Mouse (Mus musculus): ENCODE measurements around the gene Hormad2. TPM values are rescaled to one million over a fixed set of nuclear protein-coding genes. Genes with fewer than 3 reads are reported as not detected.

The Hormad2 gene
- polyA plus RNA-seq, 1 experiment from 2014 or later, result 0.09 TPM

- Histone ChIP-seq H3K4me1 (ENCODE audit: control insufficient read depth, insufficient read depth, low read length) (no peaks in the 10 kb centered on the region; the same call in 1 of the 2 replicates), H3K4me3 (ENCODE audit: low read depth, low read length) (no peak overlapping the region), H3K27me3 (ENCODE audit: control insufficient read depth, insufficient read depth, low read depth, low read length) (no peaks in the 10 kb centered on the region; the same call in 1 of the 2 replicates), H3K36me3 (ENCODE audit: control insufficient read depth, insufficient read depth, low read length) (no peaks in the 10 kb centered on the region), H3K9ac (ENCODE audit: low read depth, low read length) (no peak overlapping the region), H3K27ac (ENCODE audit: low read length) (no peak overlapping the region), H3K9me3 (replicated peaks; ENCODE audit: control insufficient read depth, low read length, poor library complexity, severe bottlenecking) (no peaks in the 10 kb centered on the region), H3K4me2 (ENCODE audit: low read length) (no peak overlapping the region)
- WGBS, result 77% methylated on average over 5 of the region's 5 CpGs
- no peak for ATAC-seq
These were observed 19.7 kb upstream of the Hormad2 start for GRCm38 (mm10) chr11:4460615-4461014.

- ATAC-seq, result no peak
- no peak overlapping the region for H3K4me3 ChIP-seq (ENCODE audit: low read depth, low read length)
- no peaks in the 10 kb centered on the region for H3K4me1 ChIP-seq (ENCODE audit: control insufficient read depth, insufficient read depth, low read length)
- no peak overlapping the region for H3K27ac ChIP-seq (ENCODE audit: low read length)
- no peak overlapping the region for H3K4me2 ChIP-seq (ENCODE audit: low read length)
- no peaks in the 10 kb centered on the region for H3K36me3 ChIP-seq (ENCODE audit: control insufficient read depth, insufficient read depth, low read length)
- no peak overlapping the region for H3K9ac ChIP-seq (ENCODE audit: low read depth, low read length)
- WGBS, result 63% methylated on average over 8 of the region's 8 CpGs
- H3K9me3 ChIP-seq (replicated peaks; ENCODE audit: control insufficient read depth, low read length, poor library complexity, severe bottlenecking), result no peaks in the 10 kb centered on the region
- H3K27me3 ChIP-seq (ENCODE audit: control insufficient read depth, insufficient read depth, low read depth, low read length), result no peaks in the 10 kb centered on the region; the same call in 1 of the 2 replicates
These were observed 14.1 kb upstream of the Hormad2 start for GRCm38 (mm10) chr11:4454895-4455535.

- H3K4me2 ChIP-seq (ENCODE audit: low read length), result no peak overlapping the region
- ATAC-seq, result no peak
- 82% methylated on average over 12 of the region's 12 CpGs for WGBS
- H3K9ac ChIP-seq (ENCODE audit: low read depth, low read length), result no peak overlapping the region
- no peaks in the 10 kb centered on the region for H3K9me3 ChIP-seq (replicated peaks; ENCODE audit: control insufficient read depth, low read length, poor library complexity, severe bottlenecking)
- H3K36me3 ChIP-seq (ENCODE audit: control insufficient read depth, insufficient read depth, low read length), result no peaks in the 10 kb centered on the region
- H3K4me1 ChIP-seq (ENCODE audit: control insufficient read depth, insufficient read depth, low read length), result no peaks in the 10 kb centered on the region
- no peak overlapping the region for H3K4me3 ChIP-seq (ENCODE audit: low read depth, low read length)
- H3K27me3 ChIP-seq (ENCODE audit: control insufficient read depth, insufficient read depth, low read depth, low read length), result no peaks in the 10 kb centered on the region
- no peak overlapping the region for H3K27ac ChIP-seq (ENCODE audit: low read length)
These were observed 11.7 kb upstream of the Hormad2 start for GRCm38 (mm10) chr11:4452467-4453184.

GRCm38 (mm10) chr11:4451116-4451515, 10.2 kb upstream of the Hormad2 start:
- H3K9me3 ChIP-seq (replicated peaks; ENCODE audit: control insufficient read depth, low read length, poor library complexity, severe bottlenecking), result no peaks in the 10 kb centered on the region
- 27% methylated on average over 9 of the region's 9 CpGs for WGBS
- H3K9ac ChIP-seq (ENCODE audit: low read depth, low read length), result no peak overlapping the region
- ATAC-seq, result no peak
- H3K36me3 ChIP-seq (ENCODE audit: control insufficient read depth, insufficient read depth, low read length), result no peaks in the 10 kb centered on the region
- H3K27me3 ChIP-seq (ENCODE audit: control insufficient read depth, insufficient read depth, low read depth, low read length), result no peaks in the 10 kb centered on the region
- H3K27ac ChIP-seq (ENCODE audit: low read length), result no peak overlapping the region
- no peak overlapping the region for H3K4me2 ChIP-seq (ENCODE audit: low read length)
- H3K4me1 ChIP-seq (ENCODE audit: control insufficient read depth, insufficient read depth, low read length), result no peaks in the 10 kb centered on the region
- no peak overlapping the region for H3K4me3 ChIP-seq (ENCODE audit: low read depth, low read length)

GRCm38 (mm10) chr11:4446195-4446868, 5.4 kb upstream of the Hormad2 start:
- Histone ChIP-seq H3K4me1 (ENCODE audit: control insufficient read depth, insufficient read depth, low read length) (no peaks in the 10 kb centered on the region), H3K9ac (ENCODE audit: low read depth, low read length) (no peak overlapping the region), H3K27me3 (ENCODE audit: control insufficient read depth, insufficient read depth, low read depth, low read length) (no peaks in the 10 kb centered on the region), H3K27ac (ENCODE audit: low read length) (no peak overlapping the region), H3K4me2 (ENCODE audit: low read length) (no peak overlapping the region), H3K36me3 (ENCODE audit: control insufficient read depth, insufficient read depth, low read length) (no peaks in the 10 kb centered on the region), H3K9me3 (replicated peaks; ENCODE audit: control insufficient read depth, low read length, poor library complexity, severe bottlenecking) (no peaks in the 10 kb centered on the region), H3K4me3 (ENCODE audit: low read depth, low read length) (no peak overlapping the region)
- no peak for ATAC-seq
- WGBS, result 95% methylated on average over 9 of the region's 9 CpGs

GRCm38 (mm10) chr11:4442280-4442679, 1.4 kb upstream of the Hormad2 start:
- no peaks in the 10 kb centered on the region for H3K9me3 ChIP-seq (replicated peaks; ENCODE audit: control insufficient read depth, low read length, poor library complexity, severe bottlenecking)
- H3K27ac ChIP-seq (ENCODE audit: low read length), result no peak overlapping the region
- no peak overlapping the region for H3K9ac ChIP-seq (ENCODE audit: low read depth, low read length)
- H3K4me2 ChIP-seq (ENCODE audit: low read length), result no peak overlapping the region
- WGBS, result 38% methylated on average over 1 of the region's 1 CpGs
- no peaks in the 10 kb centered on the region for H3K27me3 ChIP-seq (ENCODE audit: control insufficient read depth, insufficient read depth, low read depth, low read length)
- no peaks in the 10 kb centered on the region for H3K4me1 ChIP-seq (ENCODE audit: control insufficient read depth, insufficient read depth, low read length)
- H3K4me3 ChIP-seq (ENCODE audit: low read depth, low read length), result no peak overlapping the region
- no peaks in the 10 kb centered on the region for H3K36me3 ChIP-seq (ENCODE audit: control insufficient read depth, insufficient read depth, low read length)
- no peak for ATAC-seq

- WGBS, result 60% methylated on average over 2 of the region's 2 CpGs
- no peak overlapping the region for H3K9ac ChIP-seq (ENCODE audit: low read depth, low read length)
- no peak for ATAC-seq
- H3K27ac ChIP-seq (ENCODE audit: low read length), result no peak overlapping the region
- H3K4me3 ChIP-seq (ENCODE audit: low read depth, low read length), result no peak overlapping the region
- H3K27me3 ChIP-seq (ENCODE audit: control insufficient read depth, insufficient read depth, low read depth, low read length), result no peaks in the 10 kb centered on the region
- no peaks in the 10 kb centered on the region for H3K4me1 ChIP-seq (ENCODE audit: control insufficient read depth, insufficient read depth, low read length)
- no peaks in the 10 kb centered on the region for H3K36me3 ChIP-seq (ENCODE audit: control insufficient read depth, insufficient read depth, low read length)
- no peak overlapping the region for H3K4me2 ChIP-seq (ENCODE audit: low read length)
- H3K9me3 ChIP-seq (replicated peaks; ENCODE audit: control insufficient read depth, low read length, poor library complexity, severe bottlenecking), result no peaks in the 10 kb centered on the region
These were observed 2.7 kb downstream of the Hormad2 start for GRCm38 (mm10) chr11:4438211-4438610.

- H3K4me3 ChIP-seq (ENCODE audit: low read depth, low read length), result no peak overlapping the region
- WGBS, result 100% methylated on average over 1 of the region's 1 CpGs
- H3K4me2 ChIP-seq (ENCODE audit: low read length), result no peak overlapping the region
- no peak overlapping the region for H3K27ac ChIP-seq (ENCODE audit: low read length)
- H3K9ac ChIP-seq (ENCODE audit: low read depth, low read length), result no peak overlapping the region
- H3K36me3 ChIP-seq (ENCODE audit: control insufficient read depth, insufficient read depth, low read length), result no peaks in the 10 kb centered on the region
- H3K4me1 ChIP-seq (ENCODE audit: control insufficient read depth, insufficient read depth, low read length), result no peaks in the 10 kb centered on the region
- H3K9me3 ChIP-seq (replicated peaks; ENCODE audit: control insufficient read depth, low read length, poor library complexity, severe bottlenecking), result no peaks in the 10 kb centered on the region
- no peak for ATAC-seq
- no peaks in the 10 kb centered on the region for H3K27me3 ChIP-seq (ENCODE audit: control insufficient read depth, insufficient read depth, low read depth, low read length)
These were observed 3.6 kb downstream of the Hormad2 start for GRCm38 (mm10) chr11:4437318-4437717.

GRCm38 (mm10) chr11:4436631-4437030, 4.3 kb downstream of the Hormad2 start:
- 86% methylated on average over 3 of the region's 3 CpGs for WGBS
- Histone ChIP-seq H3K4me1 (ENCODE audit: control insufficient read depth, insufficient read depth, low read length) (no peaks in the 10 kb centered on the region), H3K27me3 (ENCODE audit: control insufficient read depth, insufficient read depth, low read depth, low read length) (no peaks in the 10 kb centered on the region), H3K4me3 (ENCODE audit: low read depth, low read length) (no peak overlapping the region), H3K9ac (ENCODE audit: low read depth, low read length) (no peak overlapping the region), H3K4me2 (ENCODE audit: low read length) (no peak overlapping the region), H3K27ac (ENCODE audit: low read length) (no peak overlapping the region), H3K9me3 (replicated peaks; ENCODE audit: control insufficient read depth, low read length, poor library complexity, severe bottlenecking) (no peaks in the 10 kb centered on the region), H3K36me3 (ENCODE audit: control insufficient read depth, insufficient read depth, low read length) (no peaks in the 10 kb centered on the region)
- no peak for ATAC-seq

Measured in midbrain, embryonic 16.5 days (tissue).